Mouse (Mus musculus): Measurements from ENCODE around the gene Pitpnc1. TPM values are rescaled to one million over a fixed set of nuclear protein-coding genes. Genes with fewer than 3 reads are reported as not detected.
A peak's percentile ranks its signal among the peaks of the same experiment; 100 is the strongest.
"Not testable (repeated sequence)": the region's sequence is repeated elsewhere in the genome, so short reads cannot be mapped to it uniquely, and the experiment has no call there.

Gene Pitpnc1
- 13.8 and 23.1 TPM in 2 replicates for polyA plus RNA-seq (2012; ENCODE audit: insufficient read depth, insufficient read length, missing spikeins)

- Histone ChIP-seq H3K4me1 (ENCODE audit: control insufficient read depth, insufficient read depth, insufficient read length, low read length) (peaks cover 14% of the 10 kb centered on the region), H3K27ac (replicated peaks; ENCODE audit: low read depth, low read length) (peak within 1 kb of the TSS; percentile 78), H3K4me3 (ENCODE audit: insufficient read depth, low read depth, low read length) (peak within 1 kb of the TSS; percentile 63)
These were observed at the start of gene Pitpnc1 for GRCm38 (mm10) chr11:107470521-107471041. Gene Pitpnc1 (minus strand): TSS chr11:107470699.

- no peak overlapping the region for H3K4me3 ChIP-seq (ENCODE audit: insufficient read depth, low read depth, low read length)
- no peaks in the 10 kb centered on the region for H3K4me1 ChIP-seq (ENCODE audit: control insufficient read depth, insufficient read depth, insufficient read length, low read length)
- H3K27ac ChIP-seq (replicated peaks; ENCODE audit: low read depth, low read length) = no peak overlapping the region
These were observed 48.3 kb upstream of the Pitpnc1 start for GRCm38 (mm10) chr11:107518645-107519429.

GRCm38 (mm10) chr11:107516387-107516786 is 45.9 kb upstream of the Pitpnc1 start:
- no peak overlapping the region for H3K4me3 ChIP-seq (ENCODE audit: insufficient read depth, low read depth, low read length)
- H3K4me1 ChIP-seq (ENCODE audit: control insufficient read depth, insufficient read depth, insufficient read length, low read length) = peaks cover 6% of the 10 kb centered on the region; the same call in 1 of the 2 replicates
- no peak overlapping the region for H3K27ac ChIP-seq (replicated peaks; ENCODE audit: low read depth, low read length)

- H3K4me3 ChIP-seq (ENCODE audit: insufficient read depth, low read depth, low read length) = no peak overlapping the region
- H3K27ac ChIP-seq (replicated peaks; ENCODE audit: low read depth, low read length) = no peak overlapping the region
- peaks cover 9% of the 10 kb centered on the region; the same call in 1 of the 2 replicates for H3K4me1 ChIP-seq (ENCODE audit: control insufficient read depth, insufficient read depth, insufficient read length, low read length)
These were observed 42.5 kb upstream of the Pitpnc1 start for GRCm38 (mm10) chr11:107513047-107513446.

- H3K27ac ChIP-seq (replicated peaks; ENCODE audit: low read depth, low read length); H3K4me1 ChIP-seq (ENCODE audit: control insufficient read depth, insufficient read depth, insufficient read length, low read length); H3K4me3 ChIP-seq (ENCODE audit: insufficient read depth, low read depth, low read length): not testable (repeated sequence)
These were observed 41.5 kb upstream of the Pitpnc1 start for GRCm38 (mm10) chr11:107511954-107512353.

GRCm38 (mm10) chr11:107510362-107511269 is 40.1 kb upstream of the Pitpnc1 start:
- H3K27ac ChIP-seq (replicated peaks; ENCODE audit: low read depth, low read length) = no peak overlapping the region
- H3K4me3 ChIP-seq (ENCODE audit: insufficient read depth, low read depth, low read length) = no peak overlapping the region
- peaks cover 9% of the 10 kb centered on the region; the same call in 1 of the 2 replicates for H3K4me1 ChIP-seq (ENCODE audit: control insufficient read depth, insufficient read depth, insufficient read length, low read length)

GRCm38 (mm10) chr11:107509631-107510338 is 39.3 kb upstream of the Pitpnc1 start:
- Histone ChIP-seq H3K4me1 (ENCODE audit: control insufficient read depth, insufficient read depth, insufficient read length, low read length) (peaks cover 9% of the 10 kb centered on the region; the same call in 1 of the 2 replicates), H3K4me3 (ENCODE audit: insufficient read depth, low read depth, low read length) (no peak overlapping the region), H3K27ac (replicated peaks; ENCODE audit: low read depth, low read length) (no peak overlapping the region)

- Histone ChIP-seq H3K4me3 (ENCODE audit: insufficient read depth, low read depth, low read length) (no peak overlapping the region), H3K27ac (replicated peaks; ENCODE audit: low read depth, low read length) (no peak overlapping the region)
These were observed 35.8 kb upstream of the Pitpnc1 start for GRCm38 (mm10) chr11:107506260-107506659.

GRCm38 (mm10) chr11:107504364-107504763 is 33.9 kb upstream of the Pitpnc1 start:
- H3K4me3 ChIP-seq (ENCODE audit: insufficient read depth, low read depth, low read length); H3K27ac ChIP-seq (replicated peaks; ENCODE audit: low read depth, low read length); H3K4me1 ChIP-seq (ENCODE audit: control insufficient read depth, insufficient read depth, insufficient read length, low read length): not testable (repeated sequence)

More at GRCm38 (mm10) chr11:107506260-107506659, 35.8 kb upstream of the Pitpnc1 start:
- H3K4me1 ChIP-seq (ENCODE audit: control insufficient read depth, insufficient read depth, insufficient read length, low read length) = 0 out of 2 replicates have a peak, but pooled peaks cover 3% of the 10 kb centered on the region

- no peaks in the 10 kb centered on the region for H3K4me1 ChIP-seq (ENCODE audit: control insufficient read depth, insufficient read depth, insufficient read length, low read length)
- H3K4me3 ChIP-seq (ENCODE audit: insufficient read depth, low read depth, low read length) = no peak overlapping the region
- H3K27ac ChIP-seq (replicated peaks; ENCODE audit: low read depth, low read length) = no peak overlapping the region
These were observed 32.3 kb upstream of the Pitpnc1 start for GRCm38 (mm10) chr11:107502801-107503200.

GRCm38 (mm10) chr11:107484341-107484740 is 13.8 kb upstream of the Pitpnc1 start:
- H3K4me1 ChIP-seq (ENCODE audit: control insufficient read depth, insufficient read depth, insufficient read length, low read length) = peaks cover 7% of the 10 kb centered on the region; the same call in 1 of the 2 replicates
- H3K27ac ChIP-seq (replicated peaks; ENCODE audit: low read depth, low read length) = no peak overlapping the region
- H3K4me3 ChIP-seq (ENCODE audit: insufficient read depth, low read depth, low read length) = no peak overlapping the region

- Histone ChIP-seq H3K27ac (replicated peaks; ENCODE audit: low read depth, low read length) (peak overlapping the region; percentile 94), H3K4me1 (ENCODE audit: control insufficient read depth, insufficient read depth, insufficient read length, low read length) (peaks cover 7% of the 10 kb centered on the region; the same call in 1 of the 2 replicates), H3K4me3 (ENCODE audit: insufficient read depth, low read depth, low read length) (peak overlapping the region; percentile 80)
These were observed 9.3 kb upstream of the Pitpnc1 start for GRCm38 (mm10) chr11:107479862-107480203.

- Histone ChIP-seq H3K4me1 (ENCODE audit: control insufficient read depth, insufficient read depth, insufficient read length, low read length) (peaks cover 7% of the 10 kb centered on the region; the same call in 1 of the 2 replicates), H3K27ac (replicated peaks; ENCODE audit: low read depth, low read length) (peak within 1 kb of the TSS; percentile 94), H3K4me3 (ENCODE audit: insufficient read depth, low read depth, low read length) (peak within 1 kb of the TSS; percentile 80)
These were observed 8.8 kb upstream of the Pitpnc1 start, which contains the start of gene Psmd12 for GRCm38 (mm10) chr11:107479053-107479861. Gene Psmd12 (plus strand): TSS chr11:107479484.
